Mouse (Mus musculus) midbrain, embryonic 12.5 days (tissue): ENCODE measurements around the gene Uvssa. TPM values are rescaled to one million over a fixed set of nuclear protein-coding genes. Genes with fewer than 3 reads are reported as not detected.

Source experiments
- ATAC-seq: fragments of 200-750 bp; cut with Nextera tagmentation; 2 replicates; pipeline ENCODE4 v1.8.0; 2017; ENCODE audit warnings: low read depth, moderate TSS enrichment, moderate library complexity; ENCODE audit not compliant: low FRiP score
- H3K27ac ChIP-seq: fragments of 300-500 bp; sonication (generic); replicated peaks from 2 replicates; pipeline ENCODE4 v1.5.1; 2016; ENCODE audit warnings: mild to moderate bottlenecking
- H3K27me3 ChIP-seq: fragments of 300-500 bp; sonication (generic); 2 replicates; pipeline ENCODE4 v1.6.1; 2016; ENCODE audit warnings: mild to moderate bottlenecking
- H3K36me3 ChIP-seq: fragments of 300-500 bp; sonication (generic); 2 replicates; pipeline ENCODE4 v1.6.1; 2016
- H3K4me1 ChIP-seq: fragments of 300-500 bp; sonication (generic); 2 replicates; pipeline ENCODE4 v1.6.1; 2016
- H3K4me2 ChIP-seq: fragments of 300-500 bp; sonication (generic); replicated peaks from 2 replicates; pipeline ENCODE4 v1.6.1; 2016; ENCODE audit warnings: mild to moderate bottlenecking, moderate library complexity
- H3K4me3 ChIP-seq: fragments of 300-500 bp; sonication (generic); 2 replicates; pipeline ENCODE4 v1.5.1; 2016; ENCODE audit warnings: mild to moderate bottlenecking
- H3K9ac ChIP-seq: fragments of 300-500 bp; sonication (generic); replicated peaks from 2 replicates; pipeline ENCODE4 v1.6.1; 2016; ENCODE audit warnings: mild to moderate bottlenecking, moderate library complexity
- H3K9me3 ChIP-seq: fragments of 300-500 bp; sonication (generic); 2 replicates; pipeline ENCODE4 v1.6.1; 2016; ENCODE audit warnings: mild to moderate bottlenecking
- WGBS: fragments of 180-500 bp; shearing (Covaris S2); methylation state at CpG from one replicate; pipeline ENCODE4 v1.1.7; 2016; 5-methylcytosine and 5-hydroxymethylcytosine counted together
- polyA plus RNA-seq: library from polyadenylated mRNA; unstranded; fragments of >200 nt; fragmentation: Nextera tagmentation; extraction: Ambion mirVana; gene quantifications from 2 replicates; pipeline ENCODE4 v1.2.1, GENCODE M21; 2016

Uvssa gene
- polyA plus RNA-seq, 1 experiment from 2014 or later, result 9.7 TPM

GRCm38 (mm10) chr5:33464390-33464789 lies 86.0 kb downstream of the Uvssa start:
- H3K9ac ChIP-seq, result no peak overlapping the region; the same call in 1 of the 2 replicates
- H3K36me3 ChIP-seq, result no peaks in the 10 kb centered on the region
- H3K4me3 ChIP-seq, result no peak overlapping the region
- no peak overlapping the region for H3K4me2 ChIP-seq
- H3K27me3 ChIP-seq, result peaks cover 35% of the 10 kb centered on the region
- no peaks in the 10 kb centered on the region for H3K9me3 ChIP-seq
- peaks cover 20% of the 10 kb centered on the region for H3K4me1 ChIP-seq
- 70% methylated on average over 7 of the region's 7 CpGs for WGBS
- 0 out of 2 replicates have a peak overlapping the region, but pooled peaks have one; percentile 64 for H3K27ac ChIP-seq
- no peak for ATAC-seq

DNA sequence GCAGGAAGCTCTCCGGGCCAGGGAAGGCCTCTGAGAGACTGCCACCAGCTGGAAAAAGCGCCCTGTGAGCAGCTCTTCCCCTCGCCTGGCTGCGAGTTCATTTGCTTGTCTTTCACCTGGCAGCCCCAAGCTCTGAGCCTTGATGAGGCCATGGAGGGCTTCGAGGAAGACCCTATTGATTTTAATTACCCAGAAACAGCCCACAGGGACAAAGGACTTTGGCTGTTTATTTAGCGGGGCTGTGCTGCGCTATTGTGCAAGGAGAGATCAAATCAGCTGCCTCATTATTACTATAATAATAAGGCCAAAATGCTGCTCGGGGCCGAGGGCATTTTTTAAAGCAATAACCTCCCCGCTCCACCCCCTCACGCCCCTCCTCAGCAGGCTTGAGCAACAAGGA lies 87.1 kb downstream of the Uvssa start:
- Histone ChIP-seq H3K9ac (no peak overlapping the region), H3K27ac (peak overlapping the region; percentile 64), H3K4me2 (no peak overlapping the region), H3K36me3 (no peaks in the 10 kb centered on the region), H3K4me3 (no peak overlapping the region), H3K4me1 (peaks cover 20% of the 10 kb centered on the region), H3K9me3 (no peaks in the 10 kb centered on the region), H3K27me3 (peaks cover 24% of the 10 kb centered on the region)
- WGBS, result 32% methylated on average over 11 of the region's 11 CpGs
- no peak for ATAC-seq

Other genes starting within 250 kb of the Uvssa start
- 2.0 and 2.9 TPM in 2 replicates for gene Spon2, start 160.1 kb upstream of the Uvssa start, polyA plus RNA-seq
- 570 and 571 TPM in 2 replicates for gene Ctbp1, start 103.6 kb upstream of the Uvssa start, polyA plus RNA-seq
- gene Maea, start 43.0 kb upstream of the Uvssa start, polyA plus RNA-seq, result 141 and 147 TPM in 2 replicates
- 0.25 and 0.29 TPM in 2 replicates for gene Nkx1-1, start 55.4 kb downstream of the Uvssa start, polyA plus RNA-seq